Comparison of ENCODE assay signal across 8 mouse cellular contexts in the genomic region with DNA sequence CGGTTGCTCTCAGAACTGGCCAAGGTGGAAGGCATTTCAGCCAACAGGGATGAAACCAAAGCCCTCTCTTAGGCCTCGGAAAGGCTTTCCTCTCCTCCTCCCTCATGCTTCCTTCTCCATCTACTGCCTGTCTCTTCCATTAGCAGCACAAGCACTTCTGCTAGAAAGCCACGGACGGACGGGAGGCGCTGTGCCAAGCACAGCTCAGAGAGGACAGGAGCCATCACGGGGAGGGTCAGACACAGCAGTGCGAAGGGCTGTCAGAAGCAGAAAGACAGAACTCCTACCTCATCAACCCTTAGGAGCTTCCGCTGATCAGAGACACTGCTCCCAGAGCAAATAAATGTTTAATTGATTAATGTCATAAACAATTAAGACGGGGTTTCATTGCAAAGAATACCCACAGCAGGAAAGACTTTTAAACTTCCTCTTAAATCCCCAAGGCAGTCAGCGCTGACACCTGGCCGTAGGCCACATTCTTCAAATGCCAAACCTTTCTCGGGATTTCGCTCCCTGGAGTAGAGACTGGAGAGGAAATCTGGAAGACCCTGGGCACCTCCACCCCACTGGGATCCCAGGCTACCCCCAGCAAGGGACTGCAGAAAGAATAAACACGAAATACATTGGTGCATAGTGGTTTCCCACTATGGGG. TPM values are rescaled to one million over a fixed set of nuclear protein-coding genes. Genes with fewer than 3 reads are reported as not detected.
DNase-seq lines count a peak whose midpoint lies in the region; ATAC-seq lines count a peak whose summit lies in the region.

No protein-coding gene starts in this region.

- no peaks in the 10 kb centered on the region for H3K27me3 ChIP-seq in heart, embryonic 13.5 days (replicated peaks)
- no peaks in the 10 kb centered on the region for H3K27me3 ChIP-seq in hindbrain, embryonic 11.5 days (ENCODE audit: control insufficient read depth, insufficient read depth, low read length)

- 0 out of 2 replicates have a peak, but pooled peaks cover 2% of the 10 kb centered on the region for H3K36me3 ChIP-seq in heart, embryonic 13.5 days
- H3K36me3 ChIP-seq in hindbrain, embryonic 11.5 days (ENCODE audit: control insufficient read depth, insufficient read depth, low read length) = no peaks in the 10 kb centered on the region

- H3K27ac ChIP-seq in heart, embryonic 13.5 days (replicated peaks) = no peak overlapping the region
- no peak overlapping the region for H3K27ac ChIP-seq in hindbrain, embryonic 11.5 days (ENCODE audit: low read depth, low read length)

- no peaks in the 10 kb centered on the region for H3K9me3 ChIP-seq in heart, embryonic 13.5 days
- no peaks in the 10 kb centered on the region for H3K9me3 ChIP-seq in hindbrain, embryonic 11.5 days (ENCODE audit: control insufficient read depth, low read length)

- peak; percentile 78 for ATAC-seq in cerebellum, adult (ENCODE audit: insufficient number of reproducible peaks, low FRiP score, low TSS enrichment)
- ATAC-seq in heart, embryonic 13.5 days (ENCODE audit: extremely low read depth, insufficient number of reproducible peaks, low FRiP score, low TSS enrichment) = no peak
- ATAC-seq in hindbrain, embryonic 11.5 days (ENCODE audit: low FRiP score) = no peak

- no peak overlapping the region for H3K9ac ChIP-seq in heart, embryonic 13.5 days
- H3K9ac ChIP-seq in hindbrain, embryonic 11.5 days (ENCODE audit: low read depth, low read length) = no peak overlapping the region

- 19% methylated on average over 15 of the region's 15 CpGs for WGBS in heart, embryonic 13.5 days
- 35% methylated on average over 15 of the region's 15 CpGs for WGBS in hindbrain, embryonic 11.5 days

- peak overlapping the region; percentile 20 for H3K4me3 ChIP-seq in heart, embryonic 13.5 days
- no peak overlapping the region for H3K4me3 ChIP-seq in hindbrain, embryonic 11.5 days (ENCODE audit: low read depth, low read length)

- H3K4me1 ChIP-seq in heart, embryonic 13.5 days = peaks cover 18% of the 10 kb centered on the region
- peaks cover 2% of the 10 kb centered on the region; the same call in 1 of the 2 replicates for H3K4me1 ChIP-seq in hindbrain, embryonic 11.5 days (replicated peaks; ENCODE audit: control insufficient read depth, insufficient read depth, low read length)

- peak; percentile 51 for DNase-seq in Muller cell, postnatal 12 days (ENCODE audit: inconsistent ontology term)
- DNase-seq in kidney, postnatal 36 days = peak; percentile 50 to 61
- no peak for DNase-seq in urinary bladder, adult 18-20 months (ENCODE audit: low spot score in 2 of 2)
- DNase-seq in layer of hippocampus, adult 8-10 months (ENCODE audit: low spot score in 2 of 2) = no peak
- DNase-seq in hindbrain, embryonic 11.5 days (ENCODE audit: low spot score) = no peak
- DNase-seq in left cerebral cortex, adult 8-10 months (ENCODE audit: low spot score in 2 of 2) = no peak

- peak overlapping the region; percentile 56 for H3K4me2 ChIP-seq in heart, embryonic 13.5 days
- H3K4me2 ChIP-seq in hindbrain, embryonic 11.5 days (replicated peaks; ENCODE audit: low read depth, low read length) = no peak overlapping the region

RNA-seq across cellular contexts. Expression of gene Mb21d2, which starts 30.8 kb away (rescaled TPM):
- 3.2 and 3.9 TPM in 2 replicates for polyA plus RNA-seq in heart, embryonic 13.5 days (2015; fragmentation: Nextera tagmentation; extraction: Ambion mirVana)
- total RNA-seq in layer of hippocampus, adult 8-10 months (2022) = 10 to 100 TPM; 18.7 to 21.4 (median 20.9) TPM
- polyA plus RNA-seq in hindbrain, embryonic 11.5 days (2014; fragmentation: Nextera tagmentation; extraction: Ambion mirVana) = 8.6 and 9.5 TPM in 2 replicates
- 10 to 100 TPM; 32.4 to 35.2 (median 33.9) TPM for total RNA-seq in left cerebral cortex, adult 8-10 months (2022)

Comparison
In these comparisons a context has a peak if more than half of its experiments do, and no peak if none do; other contexts are left out.
1. DNase-seq: peak in Muller cell, postnatal 12 days (single experiment) and kidney, postnatal 36 days (2 of 2); none in urinary bladder, adult 18-20 months (0 of 2), layer of hippocampus, adult 8-10 months (0 of 2), hindbrain, embryonic 11.5 days (single experiment) and left cerebral cortex, adult 8-10 months (0 of 2).